Mouse (Mus musculus) ES-E14 (cell line): ENCODE data around the gene Birc7. TPM values are rescaled to one million over a fixed set of nuclear protein-coding genes. Genes with fewer than 3 reads are reported as not detected.

Experiments used
- DNase-seq: peaks from one replicate; pipeline ENCODE4 v3.0.0-alpha.2; 2013; ENCODE audit warnings: low read depth, low spot score
- H3K27ac ChIP-seq: 2 replicates; pipeline ENCODE4 v1.5.1; 2012; ENCODE audit warnings: low read depth, mild to moderate bottlenecking, low read length, moderate library complexity, mixed read lengths; ENCODE audit not compliant: poor library complexity, insufficient read depth, severe bottlenecking
- H3K36me3 ChIP-seq: 2 replicates; pipeline ENCODE4 v1.6.1; 2012; ENCODE audit warnings: mild to moderate bottlenecking, low read length, moderate library complexity, mixed read lengths; ENCODE audit not compliant: control insufficient read depth, poor library complexity, insufficient read depth, severe bottlenecking
- H3K4me1 ChIP-seq, 2 experiments: fragments of 150-350 bp in 1 of 2; sonication (generic) in 1 of 2; 2 replicates each; pipeline ENCODE4 v1.6.1; 2012; ENCODE audit warnings: low read length in 2 of 2, mild to moderate bottlenecking in 1 of 2, mixed read lengths in 1 of 2; ENCODE audit not compliant: control insufficient read depth in 2 of 2, insufficient read depth in 2 of 2, poor library complexity in 1 of 2
- H3K4me3 ChIP-seq, 2 experiments: fragments of 150-350 bp in 1 of 2; sonication (generic) in 1 of 2; 2 replicates each; pipeline ENCODE4 v1.5.1; 2012; ENCODE audit warnings: low read length in 2 of 2, low read depth in 1 of 2, mild to moderate bottlenecking in 1 of 2, mixed read lengths in 1 of 2; ENCODE audit not compliant: insufficient read depth in 1 of 2, poor library complexity in 1 of 2, severe bottlenecking in 1 of 2
- H3K9ac ChIP-seq: 2 replicates; pipeline ENCODE4 v1.6.1; 2012; ENCODE audit warnings: low read depth, mild to moderate bottlenecking, low read length, mixed read lengths; ENCODE audit not compliant: poor library complexity, insufficient read depth, severe bottlenecking
- H3K9me3 ChIP-seq: fragments of 150-350 bp; sonication (generic); 2 replicates; pipeline ENCODE4 v1.6.1; 2012; ENCODE audit warnings: low read depth, mild to moderate bottlenecking, low read length; ENCODE audit not compliant: control insufficient read depth, insufficient read depth
- CHD2 ChIP-seq: IDR thresholded peaks from 2 replicates; pipeline ENCODE4 v1.6.1; 2014; ENCODE audit warnings: mild to moderate bottlenecking, low read depth, low read length, inconsistent platforms
- HCFC1 ChIP-seq: IDR thresholded peaks from 2 replicates; pipeline ENCODE4 v1.6.1; 2012; ENCODE audit warnings: low read length, inconsistent platforms, borderline replicate concordance; ENCODE audit not compliant: insufficient read depth
- MAFK ChIP-seq: IDR thresholded peaks from 2 replicates; pipeline ENCODE4 v1.6.1; 2014; ENCODE audit warnings: mild to moderate bottlenecking, low read depth, low read length, inconsistent platforms; ENCODE audit not compliant: insufficient read depth
- ZC3H11A ChIP-seq: IDR thresholded peaks from 2 replicates; pipeline ENCODE4 v1.6.1; 2012; ENCODE audit warnings: low read depth, mild to moderate bottlenecking, inconsistent platforms, low read length, borderline replicate concordance
- ZNF384 ChIP-seq: IDR thresholded peaks from 2 replicates; pipeline ENCODE4 v1.6.1; 2012; ENCODE audit warnings: low read depth, low read length, inconsistent platforms
- in situ Hi-C, 2 experiments: fragments of 600-800 bp; cut with MboI; formaldehyde crosslinking; loops; one replicate each; pipeline ENCODE4 v1.15.1; 2025; ENCODE audit warnings: low sequenced_read_pairs in 2 of 2, inconsistent platforms in 1 of 2; ENCODE audit not compliant: unreplicated experiment in 2 of 2
- total RNA-seq: library from RNA; depleted of rRNA; stranded (reverse); fragments of 300-350 nt; gene quantifications from 2 replicates; pipeline ENCODE4 v1.2.3, GENCODE M21; 2012

Gene Birc7
- total RNA-seq, 1 experiment, result 2.1 TPM

DNA sequence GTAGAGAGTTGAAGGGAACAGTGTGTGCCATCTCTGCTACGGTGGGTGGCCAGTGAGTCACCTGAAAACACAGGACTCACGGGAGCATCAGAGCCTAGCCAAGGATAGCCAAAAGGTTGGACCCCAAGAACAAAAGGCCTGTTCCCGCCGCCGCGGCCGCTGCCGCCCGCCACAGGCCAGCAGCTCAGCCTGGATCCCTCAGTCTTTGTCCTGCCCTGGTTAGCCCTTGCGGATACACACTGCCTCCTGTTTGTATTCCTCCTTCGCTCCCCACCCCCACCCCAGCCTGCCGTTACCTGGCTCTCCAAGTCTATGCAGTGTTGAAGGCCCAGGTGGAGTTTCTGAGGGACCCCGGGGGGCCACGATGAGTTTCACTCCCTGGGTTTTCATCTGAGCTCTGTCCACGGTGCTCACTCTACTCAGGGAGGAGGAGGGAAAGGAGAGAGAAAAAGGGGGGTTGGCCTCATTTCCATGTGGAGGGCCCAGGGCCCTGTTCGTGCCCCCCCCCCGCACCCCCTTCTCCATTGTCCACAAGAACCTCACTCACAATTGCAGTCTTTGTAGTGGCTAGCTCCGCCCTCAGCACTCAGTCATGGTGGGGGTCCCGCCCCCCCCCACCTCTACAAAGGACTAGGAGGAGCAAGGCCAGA lies 39.4 kb upstream of the Birc7 start:
- Histone ChIP-seq H3K9ac (no peak overlapping the region), H3K4me1 (peaks cover 5 to 15% of the 10 kb centered on the region in 2 experiments; a peak in 3 of 4 replicates), H3K27ac (peak overlapping the region; percentile 30; the same call in 1 of the 2 replicates), H3K36me3 (no peaks in the 10 kb centered on the region), H3K9me3 (no peaks in the 10 kb centered on the region), H3K4me3 (0 out of 4 replicates have a peak overlapping the region, but pooled peaks of 1 of the 2 experiments have one; percentile 30)
- no peak for DNase-seq
- TF ChIP-seq ZNF384 (no peak), CHD2 (no peak), ZC3H11A (no peak), MAFK (no peak), HCFC1 (no peak)
- in situ Hi-C loops, result no loop called here

- H3K9me3 ChIP-seq, result no peaks in the 10 kb centered on the region
- H3K9ac ChIP-seq, result no peak overlapping the region
- no peak overlapping the region for H3K27ac ChIP-seq
- no peaks in the 10 kb centered on the region for H3K36me3 ChIP-seq
- in situ Hi-C loops, result loop anchor here (10.0 kb wide), 1 partner anchor 85 kb away; no protein-coding TSS in a partner anchor
- TF ChIP-seq ZNF384 (no peak), HCFC1 (no peak), CHD2 (no peak), MAFK (no peak), ZC3H11A (no peak)
- no peak for DNase-seq
- no peak overlapping the region for H3K4me3 ChIP-seq
- H3K4me1 ChIP-seq, result peaks cover 5 to 18% of the 10 kb centered on the region in 2 experiments; a peak in 3 of 4 replicates
Measured at GRCm38 (mm10) chr2:180889921-180890280, 38.9 kb upstream of the Birc7 start.

DNA sequence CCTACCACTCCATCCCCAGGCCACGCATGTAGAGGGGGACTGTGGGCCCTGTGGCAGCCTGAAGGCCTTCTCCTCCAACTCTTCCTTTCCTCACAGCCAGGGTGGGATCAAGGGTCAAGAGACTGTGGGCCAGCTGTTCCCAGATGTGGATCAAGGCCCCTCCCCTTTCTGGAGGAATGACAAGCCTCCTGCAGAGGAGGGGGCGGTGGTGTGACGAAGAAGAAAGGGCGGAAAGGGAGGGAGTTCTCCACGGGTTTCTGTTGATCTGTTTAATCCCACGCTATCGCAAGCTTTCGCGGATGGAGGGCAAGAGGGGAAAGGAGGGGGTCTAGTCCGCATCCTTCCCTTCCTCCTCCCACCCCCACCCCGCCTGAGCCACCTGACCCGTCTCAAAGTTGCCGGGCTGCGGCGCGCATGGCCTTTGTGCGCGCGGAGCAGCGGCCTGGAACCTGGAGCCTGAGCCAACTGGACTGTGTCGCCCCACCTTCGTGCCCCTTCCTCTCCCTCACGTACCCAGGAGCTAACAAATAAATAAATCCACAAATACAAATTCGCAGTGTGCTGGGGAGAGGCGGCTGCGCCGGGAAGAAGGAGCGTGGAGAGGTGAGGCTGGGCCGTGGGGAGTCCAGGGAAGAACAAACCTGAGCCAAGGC lies 38.3 kb upstream of the Birc7 start:
- H3K9me3 ChIP-seq, result no peaks in the 10 kb centered on the region
- H3K36me3 ChIP-seq, result no peaks in the 10 kb centered on the region
- TF ChIP-seq CHD2 (no peak), HCFC1 (no peak), MAFK (no peak)
- peak overlapping the region; percentile 12 for H3K9ac ChIP-seq
- peaks cover 5 to 18% of the 10 kb centered on the region in 2 experiments; a peak in 3 of 4 replicates for H3K4me1 ChIP-seq
- DNase-seq, result no peak
- no peak overlapping the region for H3K27ac ChIP-seq
- peak overlapping the region; percentile 51 to 53 for H3K4me3 ChIP-seq
- in situ Hi-C loops, result loop anchor here (10.0 kb wide), 1 partner anchor 86 kb away; no protein-coding TSS in a partner anchor

- Histone ChIP-seq H3K27ac (no peak overlapping the region), H3K9me3 (no peaks in the 10 kb centered on the region), H3K36me3 (no peaks in the 10 kb centered on the region), H3K4me1 (peaks cover 5 to 18% of the 10 kb centered on the region in 2 experiments; a peak in 3 of 4 replicates), H3K9ac (peak overlapping the region; percentile 12; the same call in 1 of the 2 replicates), H3K4me3 (peak overlapping the region; percentile 51 to 53)
- in situ Hi-C loops, result loop anchor here (10.0 kb wide), 1 partner anchor 86 kb away; no protein-coding TSS in a partner anchor
- TF ChIP-seq MAFK, result no peak
- no peak for TF ChIP-seq HCFC1
- TF ChIP-seq ZNF384, result no peak
- no peak for TF ChIP-seq CHD2
- no peak for TF ChIP-seq ZC3H11A
- DNase-seq, result no peak
Measured at GRCm38 (mm10) chr2:180891075-180891834, 37.6 kb upstream of the Birc7 start.
